Mouse (Mus musculus) heart, adult 2 months (tissue): ENCODE data around the gene Cdk13. TPM values are rescaled to one million over a fixed set of nuclear protein-coding genes. Genes with fewer than 3 reads are reported as not detected.

Experiments
- DNase-seq, 2 experiments: peaks; one replicate each; pipeline ENCODE4 v3.0.0; 2021
- H3K27ac ChIP-seq: fragments of 200-600 bp; 2 replicates; pipeline ENCODE4 v1.8.1; 2022
- H3K27me3 ChIP-seq: fragments of 200-500 bp; 2 replicates; pipeline ENCODE4 v1.6.1; 2012; ENCODE audit warnings: mild to moderate bottlenecking, low read length, inconsistent platforms, mixed read lengths; ENCODE audit not compliant: control insufficient read depth, insufficient read depth
- H3K36me3 ChIP-seq: fragments of 200-500 bp; 2 replicates; pipeline ENCODE4 v1.6.1; 2012; ENCODE audit warnings: low read length, inconsistent platforms; ENCODE audit not compliant: control insufficient read depth, insufficient read depth
- H3K4me1 ChIP-seq: fragments of 200-500 bp; 2 replicates; pipeline ENCODE4 v1.6.1; 2011; ENCODE audit warnings: low read length; ENCODE audit not compliant: control insufficient read depth, insufficient read depth
- H3K4me3 ChIP-seq: fragments of 200-600 bp; 2 replicates; pipeline ENCODE4 v1.8.1; 2022
- H3K79me2 ChIP-seq: fragments of 200-500 bp; replicated peaks from 2 replicates; pipeline ENCODE4 v1.6.1; 2012; ENCODE audit warnings: mild to moderate bottlenecking, inconsistent platforms, low read length, moderate library complexity, mixed read lengths; ENCODE audit not compliant: control insufficient read depth, insufficient read depth
- H3K9ac ChIP-seq: fragments of 200-500 bp; 2 replicates; pipeline ENCODE4 v1.6.1; 2012; ENCODE audit warnings: low read depth, mild to moderate bottlenecking, control low read depth, inconsistent platforms, low read length, mixed read lengths
- CTCF ChIP-seq: fragments of 200-600 bp; IDR thresholded peaks from 2 replicates; pipeline ENCODE4 v1.8.1; 2022; ENCODE audit warnings: antibody characterized with exemption, mild to moderate bottlenecking, moderate library complexity
- EP300 ChIP-seq: fragments of 200-500 bp; IDR thresholded peaks from 2 replicates; pipeline ENCODE4 v1.6.1; 2011; ENCODE audit warnings: low read depth, low read length, control low read depth; ENCODE audit not compliant: insufficient read depth
- POLR2A ChIP-seq: fragments of 200-500 bp; IDR thresholded peaks from 2 replicates; pipeline ENCODE4 v1.6.1; 2011; ENCODE audit warnings: mild to moderate bottlenecking, low read depth, low read length, control low read depth; ENCODE audit not compliant: insufficient read depth
- WGBS: fragments of 180-500 bp; shearing (Covaris S2); methylation state at CpG from one replicate; pipeline ENCODE4 v1.1.7; 2018; 5-methylcytosine and 5-hydroxymethylcytosine counted together
- intact Hi-C: fragments of 180-260 bp; cut with DNase I; formaldehyde crosslinking; loops from one replicate; pipeline ENCODE4 v1.15.1; 2025
- long read RNA-seq: library from polyadenylated mRNA; stranded (forward); transcript quantifications from one replicate; pipeline ENCODE4 v2.0.0, GENCODE M21; 2021
- polyA plus RNA-seq: library from polyadenylated mRNA; depleted of rRNA; stranded (reverse); fragments of >200 nt; gene quantifications from 2 replicates; pipeline ENCODE4 v1.2.3, GENCODE M21; 2012; rRNA removed
- total RNA-seq, 2 experiments: library from RNA; stranded (reverse); gene quantifications; 2 replicates each; pipeline ENCODE4 v1.2.3; 2021

Gene Cdk13
- total RNA-seq (10 to 100 TPM; 22.4 to 24.7 TPM), polyA plus RNA-seq (12.5 and 14.7 TPM in 2 replicates)
- long read RNA-seq, full-length matches to known transcripts, result 1 of 4 reads
- long read RNA-seq, partial matches to known transcripts, result 0 of 4 reads
- long read RNA-seq, other reads (novel, unspliced or antisense), result 3 of 4 reads

DNA sequence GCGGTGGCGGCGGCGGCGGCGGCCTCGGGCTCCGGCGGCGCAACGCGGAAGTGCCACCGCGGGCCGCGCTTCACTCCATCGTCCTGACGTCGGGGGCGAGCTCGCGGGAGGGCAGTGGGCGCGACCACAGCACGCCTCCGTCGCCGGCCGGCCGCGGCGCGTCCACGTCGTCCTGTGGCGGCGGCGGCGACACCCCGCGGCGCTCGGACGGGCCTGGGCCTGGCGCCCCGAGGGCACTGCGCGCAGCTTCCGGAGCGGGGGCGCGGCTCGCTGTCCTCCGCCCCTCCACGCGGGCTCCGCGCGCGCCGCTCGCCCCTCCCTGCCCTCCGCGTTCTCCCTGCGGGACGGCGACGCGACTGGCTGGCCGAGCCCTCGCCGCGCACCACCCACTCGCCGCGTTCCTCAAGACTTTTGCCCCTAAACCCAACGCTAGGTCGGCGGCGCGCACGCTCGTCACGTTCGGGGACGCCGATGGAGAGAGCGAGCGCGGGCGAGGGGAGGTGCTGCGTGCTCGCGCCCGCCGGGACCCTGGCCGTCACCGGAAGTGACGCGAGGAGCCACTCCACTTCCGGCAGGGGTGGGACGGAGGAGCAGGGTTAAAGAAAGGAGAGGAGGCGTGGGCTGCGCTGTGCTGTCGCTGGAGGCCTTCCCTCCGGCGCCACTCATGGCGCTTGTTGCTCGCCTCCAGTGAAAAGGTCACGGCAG is at the start of gene Cdk13:
TSS of gene Cdk13 (minus strand) at position 189 of the 705 bp plus-strand sequence.
- under 1% methylated on average over 90 of the region's 110 CpGs for whole genome bisulfite sequencing
- Histone ChIP-seq H3K27me3 (no peaks in the 10 kb centered on the region), H3K4me1 (no peaks in the 10 kb centered on the region; the same call in 1 of the 2 replicates), H3K4me3 (peak within 1 kb of the TSS; percentile 79), H3K79me2 (no peaks in the 10 kb centered on the region), H3K27ac (peak within 1 kb of the TSS; percentile 95), H3K9ac (peak within 1 kb of the TSS; percentile 99), H3K36me3 (peaks cover 14% of the 10 kb centered on the region)
- DNase-seq, result peak; percentile 99 to 100
- intact Hi-C loops, result loop anchor here (1.0 to 2.0 kb wide), 3 partner anchors 32 to 140 kb away; partner anchors contain the start of genes Mplkip, Rala and Sugct
- TF ChIP-seq EP300, result peak; percentile 86
- TF ChIP-seq POLR2A, result peak; percentile 99
- 0 out of 2 replicates have a peak, but pooled peaks have one; percentile 6 for TF ChIP-seq CTCF

DNA sequence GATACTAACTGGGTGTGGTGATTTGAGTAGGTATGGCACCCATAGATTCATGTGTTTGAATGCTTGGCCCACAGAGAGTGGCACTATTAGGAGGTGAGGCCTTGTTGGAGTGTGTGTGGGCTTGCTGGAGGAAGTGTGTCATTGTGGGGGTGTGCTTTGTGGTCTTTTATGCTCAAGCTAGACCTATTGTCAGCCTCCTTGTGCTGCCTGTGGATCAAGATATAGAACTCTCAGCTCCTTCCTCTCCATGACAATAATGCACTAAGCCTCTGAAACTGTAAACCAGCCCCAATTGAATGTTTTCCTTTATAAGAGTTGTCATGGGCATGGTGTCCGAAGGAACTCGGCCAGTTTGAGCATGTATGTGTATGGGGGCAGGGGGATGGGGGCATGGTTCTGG is 38.4 kb upstream of the Cdk13 start:
- 82% methylated on average over 2 of the region's 2 CpGs for WGBS
- Histone ChIP-seq H3K9ac (no peak overlapping the region), H3K4me3 (no peak overlapping the region), H3K4me1 (no peaks in the 10 kb centered on the region), H3K27me3 (no peaks in the 10 kb centered on the region), H3K27ac (no peak overlapping the region), H3K79me2 (no peaks in the 10 kb centered on the region), H3K36me3 (no peaks in the 10 kb centered on the region)
- no peak for TF ChIP-seq CTCF
- no peak for TF ChIP-seq POLR2A
- no peak for TF ChIP-seq EP300
- DNase-seq, result no peak
- intact Hi-C loops, result no loop called here

DNA sequence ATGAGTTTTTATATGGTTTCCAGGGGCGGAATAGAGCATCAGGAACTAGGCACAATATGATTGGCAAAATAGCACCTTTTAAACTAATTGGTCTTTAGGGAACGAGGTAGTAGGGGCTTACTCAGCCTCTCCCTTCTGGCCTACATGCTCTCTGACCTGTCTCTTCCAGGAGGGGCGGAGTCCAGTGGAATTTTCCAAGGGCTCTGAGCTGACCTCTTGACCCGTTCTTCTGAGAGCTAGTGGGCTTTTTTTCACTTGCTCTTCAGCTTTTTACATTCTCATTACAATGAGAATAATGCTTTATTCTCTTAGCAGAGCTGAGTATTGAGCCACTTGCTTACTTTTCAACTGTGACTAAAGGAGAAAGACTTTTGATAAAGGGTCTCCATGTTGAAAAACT is 37.9 kb upstream of the Cdk13 start:
- Histone ChIP-seq H3K4me3 (no peak overlapping the region), H3K27ac (no peak overlapping the region), H3K4me1 (no peaks in the 10 kb centered on the region), H3K36me3 (no peaks in the 10 kb centered on the region), H3K9ac (no peak overlapping the region), H3K27me3 (no peaks in the 10 kb centered on the region), H3K79me2 (no peaks in the 10 kb centered on the region)
- intact Hi-C loops, result no loop called here
- DNase-seq, result no peak
- no peak for TF ChIP-seq CTCF
- no peak for TF ChIP-seq EP300
- no peak for TF ChIP-seq POLR2A
- 54% methylated on average over 4 of the region's 4 CpGs for WGBS

DNA sequence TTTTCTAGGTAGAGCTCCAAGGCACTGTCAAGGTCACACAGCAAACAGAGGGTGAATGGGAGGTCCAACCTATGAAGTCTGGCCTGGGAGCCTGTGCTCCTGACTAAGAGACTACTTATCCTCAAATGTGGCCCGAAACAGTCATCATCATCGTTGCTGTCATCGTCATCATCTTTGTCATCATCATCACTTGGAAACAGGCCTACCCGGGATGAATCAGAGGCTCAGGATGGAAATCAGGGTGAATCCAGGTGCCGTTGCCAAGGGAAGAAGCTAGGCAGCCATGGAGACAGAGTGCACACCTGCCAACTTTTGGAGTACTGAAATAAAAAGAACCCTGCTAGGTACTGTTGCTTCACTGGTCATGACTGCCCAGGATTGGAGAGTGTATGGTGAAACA is 34.2 kb upstream of the Cdk13 start:
- no peaks in the 10 kb centered on the region for H3K79me2 ChIP-seq
- no peak for DNase-seq
- intact Hi-C loops, result loop anchor here (5.0 kb wide), 1 partner anchor 973 kb away; no protein-coding TSS in a partner anchor
- 62% methylated on average over 5 of the region's 5 CpGs for WGBS
- H3K9ac ChIP-seq, result no peak overlapping the region
- TF ChIP-seq CTCF (no peak), EP300 (no peak)
- H3K27me3 ChIP-seq, result no peaks in the 10 kb centered on the region
- no peak overlapping the region for H3K4me3 ChIP-seq
- no peaks in the 10 kb centered on the region for H3K4me1 ChIP-seq
- H3K27ac ChIP-seq, result no peak overlapping the region
- H3K36me3 ChIP-seq, result no peaks in the 10 kb centered on the region

DNA sequence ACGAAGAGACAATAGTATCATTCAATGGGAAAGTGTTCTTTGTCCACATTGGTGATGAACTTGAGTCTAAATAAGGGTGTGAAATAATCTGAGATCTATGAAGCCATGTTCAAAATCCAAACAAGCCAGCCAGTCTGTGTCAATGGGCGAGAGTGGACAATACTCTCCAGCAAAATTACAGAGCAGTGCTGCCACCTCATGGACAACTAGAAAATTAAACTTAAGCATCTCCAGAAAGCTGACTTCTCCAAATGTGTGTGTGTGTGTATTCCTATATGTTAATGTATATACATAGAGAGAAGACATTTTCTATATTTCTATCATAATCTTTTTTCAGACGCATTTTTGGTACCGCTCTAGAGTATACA is 33.6 kb upstream of the Cdk13 start:
- intact Hi-C loops, result loop anchor here (1.0 to 5.0 kb wide), 2 partner anchors 92 to 974 kb away; no protein-coding TSS in a partner anchor
- Histone ChIP-seq H3K27ac (no peak overlapping the region), H3K4me1 (no peaks in the 10 kb centered on the region), H3K4me3 (no peak overlapping the region), H3K9ac (no peak overlapping the region), H3K27me3 (no peaks in the 10 kb centered on the region), H3K36me3 (no peaks in the 10 kb centered on the region), H3K79me2 (no peaks in the 10 kb centered on the region)
- DNase-seq, result peak; percentile 41
- 28% methylated on average over 4 of the region's 4 CpGs for WGBS
- TF ChIP-seq POLR2A (no peak), EP300 (0 out of 2 replicates have a peak, but pooled peaks have one; percentile 10), CTCF (peak; percentile 81)
